Mouse (Mus musculus) hematopoietic multipotent progenitor cell, adult 10-12 weeks (in vitro differentiated cells): ENCODE results near the gene Shank2. TPM values are rescaled to one million over a fixed set of nuclear protein-coding genes. Genes with fewer than 3 reads are reported as not detected.

Experiments used
- polyA plus RNA-seq: library from polyadenylated mRNA; stranded (reverse); fragments of >175 nt; gene quantifications from 2 replicates; pipeline ENCODE4 v1.2.3, GENCODE M21; 2012; ENCODE audit warnings: low replicate concordance

Shank2 gene
- polyA plus RNA-seq = 0.15 and 0.17 TPM in 2 replicates

DNA sequence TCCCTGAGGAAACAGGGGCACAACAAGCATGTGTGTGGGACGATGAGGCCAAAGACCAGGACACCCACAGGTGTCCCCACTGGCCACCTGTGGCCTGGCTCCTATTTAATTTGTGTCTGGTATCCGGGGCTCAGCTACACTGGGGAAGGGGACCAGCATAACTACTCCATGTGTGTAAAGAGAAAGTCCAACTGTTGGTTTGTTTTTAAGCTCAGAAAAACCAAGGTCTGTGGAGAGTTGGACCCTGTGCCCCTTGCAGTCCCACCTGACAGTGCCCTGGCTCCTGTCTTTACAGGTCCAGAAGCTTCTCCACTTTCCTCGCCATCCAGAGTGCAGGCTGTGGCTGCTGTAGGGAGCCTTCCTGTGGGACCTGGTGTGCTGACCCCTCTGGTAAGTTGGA, at the start of gene Shank2:
Shank2 (plus strand) TSS at position 301 of the 400 bp plus-strand sequence.

GRCm38 (mm10) chr7:144470545-144471059, 468.9 kb downstream of the Shank2 start, which contains the start of gene Cttn:
Gene Cttn, minus strand, starts transcription at chr7:144471009.

Other genes starting within 250 kb of the Shank2 start
- 29.4 and 30.4 TPM in 2 replicates for gene Osbpl5, start 244.9 kb upstream of the Shank2 start, polyA plus RNA-seq
- gene Mrgprg, start 234.9 kb upstream of the Shank2 start, polyA plus RNA-seq = not detected in 2 replicates
- gene Mrgpre, start 217.4 kb upstream of the Shank2 start, polyA plus RNA-seq = 10.2 and 10.7 TPM in 2 replicates
- 3.6 and 6.1 TPM in 2 replicates for gene Nadsyn1, start 179.1 kb upstream of the Shank2 start, polyA plus RNA-seq
- 6.0 and 14.0 TPM in 2 replicates for gene Dhcr7, start 178.8 kb upstream of the Shank2 start, polyA plus RNA-seq
- gene Gm498, start 135.1 kb upstream of the Shank2 start, polyA plus RNA-seq = not detected in 2 replicates